Mouse (Mus musculus): ENCODE results near the gene Psmb3. TPM values are rescaled to one million over a fixed set of nuclear protein-coding genes. Genes with fewer than 3 reads are reported as not detected.
"Not testable (repeated sequence)": the region's sequence is repeated elsewhere in the genome, so short reads cannot be mapped to it uniquely, and the experiment has no call there.

Gene Psmb3
- 214 and 264 TPM in 2 replicates for polyA plus RNA-seq (2012; rRNA removed)

DNA sequence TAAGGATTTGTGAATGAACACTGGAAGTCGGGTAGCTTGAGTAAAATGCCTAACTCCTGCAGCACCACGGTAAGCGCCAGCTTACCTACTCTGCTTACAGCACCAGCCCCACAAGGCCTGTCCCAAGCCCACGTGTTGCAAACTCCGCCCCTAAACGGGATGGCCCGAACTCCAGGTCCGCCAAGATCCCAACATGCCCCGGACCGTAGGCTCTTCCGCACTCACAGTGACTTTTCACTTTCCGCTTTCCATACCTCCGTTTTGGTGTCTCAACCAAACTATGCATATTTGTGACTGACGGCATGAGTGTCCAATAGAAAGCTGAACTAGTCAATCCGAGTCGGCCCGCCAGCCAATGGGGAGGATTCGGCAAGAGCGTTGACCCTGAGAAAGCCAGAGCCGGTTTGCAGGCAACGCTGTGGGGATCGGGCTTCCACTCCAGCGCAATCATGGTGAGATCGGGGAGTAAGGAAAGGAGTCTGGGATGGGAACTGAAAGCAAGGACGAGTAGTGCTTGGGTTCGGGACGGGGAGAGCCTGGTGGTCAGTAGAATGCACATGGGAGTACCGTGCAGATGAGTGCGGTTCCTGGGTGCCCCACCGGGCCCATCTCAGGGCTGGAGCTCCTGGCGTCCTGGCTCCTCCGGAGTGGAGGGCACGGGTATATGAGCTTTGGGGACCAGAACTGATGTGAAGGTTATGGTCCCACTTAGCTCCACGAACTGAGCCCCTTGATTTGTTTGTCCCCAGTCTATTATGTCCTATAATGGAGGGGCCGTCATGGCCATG is at the start of gene Psmb3:
Gene Psmb3, plus strand, starts transcription at position 361 of the 788 bp plus-strand sequence.
- DNase-seq: peak; percentile 96
- TF ChIP-seq POLR2A (IDR thresholded peaks at IDR 0.05; ENCODE audit: borderline replicate concordance, extremely low read depth, low read depth, low read length) (peak; percentile 96), CTCF (IDR thresholded peaks at IDR 0.05; ENCODE audit: insufficient read depth, low read length) (no peak)
- peak within 1 kb of the TSS; percentile 96 for H3K4me3 ChIP-seq (replicated peaks; ENCODE audit: extremely low read depth, low read depth, low read length)
- WGBS: under 1% methylated on average over 35 of the region's 35 CpGs
- H3K4me1 ChIP-seq (ENCODE audit: control insufficient read depth, insufficient read depth, low read length): peaks cover 11% of the 10 kb centered on the region

DNA sequence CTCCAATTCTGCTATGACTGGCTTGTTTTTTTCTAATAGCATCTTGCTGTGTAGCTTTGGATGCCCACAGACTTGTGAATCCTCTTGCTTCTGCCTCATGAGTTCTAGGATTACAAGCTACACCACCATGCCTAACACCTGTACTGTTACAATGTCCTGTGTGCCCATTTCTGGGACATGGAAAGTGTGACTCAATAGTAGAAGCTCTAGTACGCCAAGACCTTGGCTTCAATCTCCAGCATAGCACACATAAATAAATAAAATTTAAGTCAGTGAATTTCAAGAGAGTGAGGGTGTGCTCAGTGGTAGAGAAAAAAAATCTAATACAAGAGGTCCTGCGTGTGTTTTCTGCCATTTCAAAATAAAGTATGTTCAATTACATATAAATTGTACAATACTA is 49.0 kb upstream of the Psmb3 start:
- peaks cover 3% of the 10 kb centered on the region; the same call in 1 of the 2 replicates for H3K4me1 ChIP-seq (ENCODE audit: control insufficient read depth, insufficient read depth, low read length)
- 84% methylated on average over 2 of the region's 2 CpGs for WGBS
- TF ChIP-seq CTCF (IDR thresholded peaks at IDR 0.05; ENCODE audit: insufficient read depth, low read length): no peak
- TF ChIP-seq POLR2A (IDR thresholded peaks at IDR 0.05; ENCODE audit: borderline replicate concordance, extremely low read depth, low read depth, low read length): no peak
- DNase-seq: no peak
- no peak overlapping the region for H3K4me3 ChIP-seq (replicated peaks; ENCODE audit: extremely low read depth, low read depth, low read length)

DNA sequence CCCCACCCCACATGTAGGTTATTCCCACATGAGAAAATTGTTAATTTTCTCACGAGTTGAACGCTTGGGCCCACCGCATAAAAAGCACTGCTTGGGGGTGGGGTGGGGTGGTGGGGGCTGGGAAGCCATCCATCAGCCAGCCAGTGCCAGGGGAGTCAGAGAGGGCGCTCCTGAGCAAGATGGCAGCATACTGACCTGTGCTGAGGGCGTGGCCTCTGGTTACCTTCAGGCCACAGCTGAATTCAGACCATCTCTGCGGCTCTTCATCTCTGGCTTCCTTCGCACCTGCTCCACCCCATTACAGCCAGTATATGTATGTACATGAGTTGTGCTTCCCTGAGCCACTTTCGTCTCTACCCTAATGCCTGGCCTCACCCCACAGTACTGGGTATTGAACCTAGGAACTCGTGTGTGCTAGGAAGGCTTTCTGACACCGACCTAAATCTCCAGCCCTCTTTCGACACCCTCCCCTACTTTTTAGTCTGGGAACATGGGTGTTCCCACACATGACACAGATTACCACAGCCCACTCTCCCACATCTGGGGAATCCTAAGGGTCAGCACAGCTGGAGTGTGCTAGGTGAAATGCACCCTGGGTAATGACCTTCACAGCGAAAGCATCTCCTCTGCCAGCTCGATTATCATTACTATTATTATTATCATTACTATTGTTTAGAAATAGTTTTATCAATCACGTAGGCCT is 46.8 kb upstream of the Psmb3 start:
- 77% methylated on average over 14 of the region's 14 CpGs for WGBS
- no peak overlapping the region for H3K4me3 ChIP-seq (replicated peaks; ENCODE audit: extremely low read depth, low read depth, low read length)
- no peak for DNase-seq
- peaks cover 3% of the 10 kb centered on the region for H3K4me1 ChIP-seq (ENCODE audit: control insufficient read depth, insufficient read depth, low read length)
- no peak for TF ChIP-seq CTCF (IDR thresholded peaks at IDR 0.05; ENCODE audit: insufficient read depth, low read length)

DNA sequence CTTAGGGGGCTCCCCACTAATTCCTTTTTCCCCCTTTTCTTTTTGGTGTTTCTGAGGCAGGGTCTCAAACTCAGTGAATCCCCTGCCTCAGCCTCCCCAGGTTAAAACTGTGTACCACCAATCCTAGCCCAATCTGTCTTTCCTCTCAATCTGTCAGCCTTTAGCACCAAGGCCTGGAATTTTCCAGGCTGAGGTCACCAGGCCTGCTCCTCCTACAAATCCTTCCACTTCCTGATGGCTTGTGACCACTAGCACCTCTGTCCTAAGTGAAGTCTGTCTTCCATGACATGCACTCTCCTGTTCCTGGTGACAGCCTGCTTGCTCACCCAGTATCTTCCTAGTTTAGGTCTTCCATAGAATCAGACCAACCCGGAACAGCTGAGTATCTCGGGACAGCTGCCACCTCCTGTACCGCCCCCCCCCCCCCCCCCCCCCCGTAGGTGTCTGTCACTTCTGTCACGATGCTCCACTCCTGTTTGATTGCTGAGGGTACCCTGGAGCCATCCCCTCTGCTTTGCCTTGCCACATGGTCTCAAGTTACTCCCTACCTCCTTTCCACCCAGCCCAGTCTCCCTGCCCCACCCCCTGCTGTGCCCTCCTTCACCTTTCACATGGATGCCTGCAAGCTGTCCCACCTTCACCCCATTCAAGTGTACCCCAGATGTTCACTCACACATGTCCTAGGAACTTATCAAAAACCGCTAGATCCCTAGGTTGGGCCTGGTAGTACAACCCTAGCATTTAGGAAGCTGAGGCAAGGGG is 45.8 kb upstream of the Psmb3 start:
- 40% methylated on average over 4 of the region's 6 CpGs for WGBS
- TF ChIP-seq CTCF (IDR thresholded peaks at IDR 0.05; ENCODE audit: insufficient read depth, low read length) (no peak), POLR2A (IDR thresholded peaks at IDR 0.05; ENCODE audit: borderline replicate concordance, extremely low read depth, low read depth, low read length) (no peak)
- Histone ChIP-seq H3K4me3 (replicated peaks; ENCODE audit: extremely low read depth, low read depth, low read length) (no peak overlapping the region), H3K4me1 (ENCODE audit: control insufficient read depth, insufficient read depth, low read length) (peaks cover 4% of the 10 kb centered on the region)
- DNase-seq: no peak

DNA sequence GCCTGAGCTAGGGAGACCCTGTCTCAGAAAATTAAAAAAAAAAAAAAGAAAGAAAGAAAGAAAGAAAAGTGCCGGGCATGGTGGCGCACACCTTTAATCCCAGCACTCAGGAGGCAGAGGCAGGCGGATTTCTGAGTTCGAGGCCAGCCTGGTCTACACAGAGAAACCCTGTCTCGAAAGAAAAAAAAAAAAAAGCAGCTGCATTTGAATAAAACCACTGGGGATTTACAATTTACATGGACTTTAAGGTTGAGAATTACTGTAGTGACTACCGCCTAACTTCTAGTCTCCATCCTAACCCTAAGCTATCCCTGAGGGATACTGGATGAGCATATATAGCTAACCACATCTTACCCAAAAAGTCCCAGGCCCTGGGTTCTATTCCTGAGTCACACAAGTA is 45.2 kb upstream of the Psmb3 start:
- 92% methylated on average over 6 of the region's 6 CpGs for WGBS
- DNase-seq; H3K4me1 ChIP-seq (ENCODE audit: control insufficient read depth, insufficient read depth, low read length); H3K4me3 ChIP-seq (replicated peaks; ENCODE audit: extremely low read depth, low read depth, low read length): not testable (repeated sequence)

DNA sequence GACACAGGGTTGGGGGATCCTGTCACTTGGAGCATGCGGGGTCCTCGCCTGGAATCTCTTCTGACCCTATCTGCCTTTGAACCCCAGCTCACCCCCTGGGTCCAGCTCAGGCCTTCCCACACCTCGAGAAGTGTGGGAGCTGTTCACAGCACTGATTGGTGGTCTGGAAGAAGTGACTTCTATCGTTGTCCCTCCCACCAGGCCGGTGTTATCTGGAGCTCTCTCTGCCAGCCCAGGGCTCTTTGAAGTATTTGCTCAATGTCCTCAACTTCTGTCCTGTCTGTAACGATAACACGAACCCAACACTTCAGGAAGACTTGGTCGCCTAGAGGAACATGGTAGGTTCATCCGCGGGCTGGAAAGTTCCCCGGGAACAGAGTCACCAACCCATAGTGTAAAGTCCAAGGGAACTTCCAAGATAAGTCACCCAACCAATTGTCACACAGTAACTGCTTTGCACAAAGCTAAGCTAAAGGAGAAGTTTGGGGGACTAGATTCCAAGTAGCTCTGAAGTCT is 44.4 kb upstream of the Psmb3 start:
- H3K4me1 ChIP-seq (ENCODE audit: control insufficient read depth, insufficient read depth, low read length): peaks cover 8% of the 10 kb centered on the region
- WGBS: 56% methylated on average over 11 of the region's 11 CpGs
- DNase-seq: no peak
- no peak overlapping the region for H3K4me3 ChIP-seq (replicated peaks; ENCODE audit: extremely low read depth, low read depth, low read length)
- TF ChIP-seq POLR2A (IDR thresholded peaks at IDR 0.05; ENCODE audit: borderline replicate concordance, extremely low read depth, low read depth, low read length) (no peak), CTCF (IDR thresholded peaks at IDR 0.05; ENCODE audit: insufficient read depth, low read length) (no peak)

DNA sequence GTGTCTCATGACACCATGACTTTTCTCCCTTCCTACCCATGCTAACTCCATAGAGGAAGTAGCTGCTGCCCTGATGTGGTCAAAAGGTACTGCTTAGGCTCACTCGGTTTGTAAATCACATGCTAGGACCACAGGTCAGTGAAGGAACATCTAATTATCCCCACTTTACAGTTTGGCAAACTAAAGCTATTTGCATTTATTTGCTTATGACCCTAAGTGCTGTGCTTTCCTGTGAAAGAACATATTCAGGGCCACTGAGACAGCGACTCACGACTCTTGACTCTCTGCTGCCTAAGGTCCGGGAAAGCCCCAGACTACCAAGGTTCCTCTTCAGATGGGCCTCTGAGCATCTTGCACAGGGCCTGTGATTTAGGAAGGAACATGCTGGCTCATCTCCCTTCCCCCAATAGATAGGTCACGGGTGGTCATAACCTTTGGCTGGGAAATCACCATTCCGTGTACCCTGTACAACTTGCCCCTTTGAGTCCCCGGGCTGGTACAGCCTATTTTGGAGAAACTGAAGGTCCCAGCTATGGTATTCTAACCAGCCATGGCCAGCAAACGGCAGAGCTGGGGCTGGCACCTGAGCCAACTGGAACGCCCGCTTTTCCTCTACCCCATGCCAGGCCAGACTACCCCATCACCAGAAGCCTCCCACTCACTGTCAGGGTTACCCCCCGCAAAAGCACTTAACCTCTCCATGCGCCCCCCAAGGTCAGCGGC is 43.8 kb upstream of the Psmb3 start:
- H3K4me1 ChIP-seq (ENCODE audit: control insufficient read depth, insufficient read depth, low read length): peaks cover 8% of the 10 kb centered on the region
- peak overlapping the region; percentile 92 for H3K4me3 ChIP-seq (replicated peaks; ENCODE audit: extremely low read depth, low read depth, low read length)
- no peak for DNase-seq
- TF ChIP-seq CTCF (IDR thresholded peaks at IDR 0.05; ENCODE audit: insufficient read depth, low read length) (no peak), POLR2A (IDR thresholded peaks at IDR 0.05; ENCODE audit: borderline replicate concordance, extremely low read depth, low read depth, low read length) (no peak)
- 4% methylated on average over 13 of the region's 13 CpGs for WGBS

DNA sequence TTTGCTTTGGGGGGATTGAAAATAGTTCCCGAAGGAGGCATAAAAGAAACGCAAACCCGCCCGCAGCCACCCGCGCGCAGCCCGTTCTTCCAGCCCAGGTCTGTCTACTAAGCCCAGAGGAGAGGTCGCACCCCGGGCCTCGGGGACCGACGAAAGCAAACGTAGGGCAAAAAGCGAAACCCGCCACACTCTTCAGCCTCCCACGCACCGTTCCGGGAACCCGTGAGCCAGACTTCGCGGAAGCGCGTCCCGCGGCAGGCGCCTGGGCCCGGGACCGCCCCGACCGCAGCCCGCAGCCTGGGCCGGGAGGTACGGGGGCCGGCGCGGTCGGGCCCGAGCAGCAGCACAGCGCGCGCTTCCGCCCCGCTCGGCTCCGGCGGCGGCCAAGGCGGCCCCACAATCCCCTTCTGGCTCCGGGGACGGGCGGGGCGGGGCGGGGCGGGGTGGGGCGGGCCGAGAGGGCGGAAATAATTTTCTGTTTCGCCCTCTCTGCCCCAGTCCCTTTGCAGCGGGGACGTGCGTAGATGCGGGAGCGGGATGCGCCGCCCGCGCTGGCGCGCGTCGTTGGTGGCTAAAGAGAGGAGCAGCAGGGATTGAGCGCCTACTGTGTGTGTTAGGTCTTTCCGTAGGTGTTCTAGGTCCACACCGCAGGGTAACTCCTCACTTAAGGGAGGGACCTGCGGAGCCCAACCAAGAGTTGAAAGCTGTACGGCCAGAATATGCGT is 43.0 kb upstream of the Psmb3 start:
- peak; percentile 83 for DNase-seq
- WGBS: under 1% methylated on average over 77 of the region's 78 CpGs
- Histone ChIP-seq H3K4me3 (replicated peaks; ENCODE audit: extremely low read depth, low read depth, low read length) (peak overlapping the region; percentile 93), H3K4me1 (ENCODE audit: control insufficient read depth, insufficient read depth, low read length) (peaks cover 12% of the 10 kb centered on the region)
- TF ChIP-seq CTCF (IDR thresholded peaks at IDR 0.05; ENCODE audit: insufficient read depth, low read length): no peak
- TF ChIP-seq POLR2A (IDR thresholded peaks at IDR 0.05; ENCODE audit: borderline replicate concordance, extremely low read depth, low read depth, low read length): peak; percentile 93; the same call in 1 of the 2 replicates

Measured in lung, adult 2 months (tissue).